Mouse (Mus musculus) megakaryocyte progenitor cell, adult 5-6 weeks (primary cell): ENCODE results near the gene Xpc. TPM values are rescaled to one million over a fixed set of nuclear protein-coding genes. Genes with fewer than 3 reads are reported as not detected.

Source experiments
- ATAC-seq: replicated peaks from 2 replicates; pipeline ENCODE4 v1.8.0; 2016; ENCODE audit warnings: mild to moderate bottlenecking, moderate TSS enrichment, inconsistent platforms; ENCODE audit not compliant: poor library complexity
- total RNA-seq, 2 experiments: library from RNA; stranded (forward) in 1 of 2; stranded (reverse) in 1 of 2; fragments of 157-497, 149-512 nt in 1 of 2; fragments of 200-1000 nt in 1 of 2; gene quantifications; 2 replicates each; pipeline versions ENCODE4 v1.2.3 to v1.2.4; 2015 to 2017

Xpc gene
- total RNA-seq, 2 experiments from 2014 or later: 31.6 to 79.0 TPM

DNA sequence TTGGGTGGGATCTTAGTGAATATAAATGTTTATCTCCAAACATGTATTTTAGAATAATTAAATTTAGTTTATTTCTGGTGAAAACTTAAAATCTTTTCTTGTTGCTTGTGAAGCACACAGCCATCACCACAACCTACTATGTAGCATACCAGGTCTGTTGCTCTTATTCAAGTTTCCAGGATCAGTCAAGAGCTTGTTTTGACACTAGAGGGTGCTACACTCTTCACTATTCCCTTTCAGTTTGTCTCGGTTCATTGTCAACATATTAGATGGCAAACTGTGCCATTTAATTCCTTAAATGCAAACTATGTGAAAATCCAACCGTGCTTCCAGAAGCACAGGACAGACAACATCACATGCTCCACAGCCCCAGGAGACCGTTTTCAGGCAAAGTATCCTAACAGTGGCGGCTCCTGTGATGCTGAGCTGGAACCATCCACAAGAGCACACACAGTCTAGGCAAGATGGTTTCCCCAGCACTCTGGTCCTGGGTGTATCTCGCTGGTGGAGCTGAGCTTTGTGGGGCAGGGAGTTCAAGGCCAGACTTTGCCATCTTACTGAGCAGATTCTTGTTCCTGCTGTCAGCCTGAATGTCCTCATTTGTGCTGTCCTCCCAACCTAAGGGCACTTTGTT, 11.7 kb upstream of the Xpc start:
- ATAC-seq: peak; percentile 86

DNA sequence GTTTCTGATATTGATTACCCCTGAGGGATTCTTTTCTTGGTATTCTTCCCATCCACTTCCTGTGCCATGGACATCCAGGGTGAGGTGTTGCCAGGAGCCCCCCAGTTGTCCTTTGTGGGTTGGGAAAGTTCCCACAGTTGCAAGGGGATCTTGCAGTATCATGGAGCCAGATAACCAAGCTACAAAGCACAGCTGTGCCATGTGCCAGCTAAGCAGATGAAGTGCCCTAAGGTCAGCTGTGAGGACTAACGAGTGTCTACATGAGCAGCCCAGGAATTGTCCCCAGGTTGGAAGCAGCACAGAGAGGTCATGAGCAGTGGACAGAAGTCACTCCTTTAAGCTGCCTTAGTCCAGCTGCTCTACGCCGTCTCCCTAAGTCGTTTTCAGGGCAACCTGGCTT, 9.9 kb upstream of the Xpc start:
- ATAC-seq: no peak

DNA sequence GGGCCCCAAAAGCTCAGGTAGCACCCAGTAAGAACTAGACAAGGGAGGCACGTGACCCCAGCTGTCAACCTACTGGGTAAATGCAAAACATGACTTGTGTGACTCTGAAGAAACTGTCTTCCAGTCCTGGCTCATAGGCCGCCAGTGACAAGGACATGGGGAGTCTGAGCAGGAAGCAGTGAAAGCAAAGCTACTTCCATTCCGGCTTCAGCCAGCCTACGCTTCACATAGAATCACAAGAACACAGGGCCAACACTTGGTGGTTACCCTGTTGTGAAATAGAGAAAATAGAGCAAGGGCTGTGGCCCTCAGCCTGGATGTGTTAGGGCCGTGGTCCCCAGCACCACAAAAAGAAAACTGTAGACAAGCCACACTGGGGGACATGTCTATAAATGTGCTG, 7.1 kb upstream of the Xpc start:
- ATAC-seq: no peak

DNA sequence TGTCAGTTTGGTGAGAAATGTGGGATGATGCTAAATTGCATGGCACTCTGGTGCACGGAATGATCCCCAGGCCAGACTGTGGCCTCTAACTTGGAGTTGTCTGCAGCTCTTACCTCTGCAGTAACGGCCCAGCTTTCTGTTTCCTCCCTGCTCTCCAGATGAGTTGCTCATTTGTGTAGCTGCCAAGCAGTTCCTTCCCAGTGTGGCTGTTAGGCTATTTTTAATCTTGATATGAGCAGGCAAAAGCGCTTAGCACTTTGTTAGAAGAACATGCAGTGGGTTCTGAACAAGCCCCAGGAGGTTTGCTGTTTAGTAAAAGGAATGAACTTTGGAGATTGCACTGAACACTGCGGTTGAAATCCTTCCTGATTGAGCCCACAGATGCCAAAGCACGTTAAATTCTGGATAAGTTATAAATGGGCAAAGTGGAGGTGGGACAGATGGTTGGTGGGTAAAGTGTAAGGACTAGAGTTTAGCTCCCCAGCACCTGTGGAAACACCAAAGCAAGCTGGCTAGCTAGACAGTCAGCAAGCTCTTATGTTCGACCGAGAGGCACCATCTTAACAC, 2.8 kb upstream of the Xpc start:
- ATAC-seq: no peak

DNA sequence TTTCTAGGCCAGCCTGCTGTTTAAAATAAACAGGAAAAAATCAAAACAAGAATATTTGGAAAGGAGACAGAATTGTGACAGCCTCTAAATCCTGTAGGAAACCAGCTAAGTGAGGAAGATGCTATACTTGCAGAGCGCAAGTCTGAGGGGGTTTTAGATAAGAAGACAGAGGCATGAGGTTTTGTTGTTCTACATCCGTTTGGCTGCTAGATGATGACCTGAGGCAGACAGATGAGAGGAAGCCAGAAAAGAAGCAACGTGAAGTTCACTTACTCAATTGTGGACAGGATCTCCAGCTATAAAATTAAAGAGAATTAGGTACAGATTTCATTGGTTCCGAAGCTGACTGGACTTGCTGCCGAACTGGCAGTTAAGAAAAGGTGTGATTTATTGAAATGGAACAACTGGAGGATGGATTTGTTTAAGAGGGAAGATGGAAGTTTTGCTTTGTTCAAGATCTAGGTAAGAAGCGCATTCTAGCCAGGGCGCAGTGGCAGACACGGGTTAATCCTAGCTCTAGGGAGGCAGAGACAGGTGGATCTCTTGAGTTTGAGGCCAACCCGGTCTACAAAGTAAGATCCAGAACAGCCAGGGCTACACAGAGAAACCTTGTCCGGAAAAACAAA, 838 bp downstream of the Xpc start:
- ATAC-seq: no peak

DNA sequence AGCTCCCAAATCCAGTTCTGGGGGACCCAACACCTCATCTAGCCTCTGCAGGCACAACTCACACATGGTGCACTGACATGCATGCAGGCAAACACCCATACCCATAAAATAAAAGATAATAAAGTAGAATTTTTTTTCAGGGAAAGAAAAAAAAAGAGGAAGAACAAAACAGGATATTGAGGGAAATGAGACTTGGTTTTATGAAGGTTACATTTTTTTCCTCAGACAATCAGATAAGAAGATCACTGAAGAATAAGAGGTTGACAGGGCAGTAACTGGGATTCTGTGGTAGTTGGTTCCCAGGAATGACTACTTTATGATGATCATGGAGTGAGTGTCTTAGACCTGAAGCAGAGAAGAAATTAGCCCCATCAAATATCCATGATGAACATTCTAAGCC, 1.6 kb downstream of the Xpc start:
- ATAC-seq: no peak

DNA sequence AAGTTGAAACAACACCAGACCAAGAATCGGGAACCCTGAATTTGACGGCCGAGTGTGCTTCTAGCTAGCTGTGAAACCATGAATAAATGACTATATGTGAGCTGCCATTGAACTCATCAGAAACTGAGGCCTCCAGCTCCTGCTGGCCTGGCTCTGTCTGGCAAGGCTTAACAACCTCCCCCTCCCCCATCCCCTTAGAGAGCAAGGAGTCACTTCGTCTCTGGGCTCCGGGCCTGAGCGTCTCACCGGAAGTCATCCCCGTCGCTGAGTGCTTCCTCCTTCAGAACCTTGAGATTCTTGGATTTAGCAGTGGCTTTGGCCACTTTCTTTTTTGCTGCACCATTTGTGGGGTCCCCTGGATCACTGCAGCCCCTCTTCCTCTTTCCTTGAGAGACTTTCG, 5.5 kb downstream of the Xpc start:
- no peak for ATAC-seq

DNA sequence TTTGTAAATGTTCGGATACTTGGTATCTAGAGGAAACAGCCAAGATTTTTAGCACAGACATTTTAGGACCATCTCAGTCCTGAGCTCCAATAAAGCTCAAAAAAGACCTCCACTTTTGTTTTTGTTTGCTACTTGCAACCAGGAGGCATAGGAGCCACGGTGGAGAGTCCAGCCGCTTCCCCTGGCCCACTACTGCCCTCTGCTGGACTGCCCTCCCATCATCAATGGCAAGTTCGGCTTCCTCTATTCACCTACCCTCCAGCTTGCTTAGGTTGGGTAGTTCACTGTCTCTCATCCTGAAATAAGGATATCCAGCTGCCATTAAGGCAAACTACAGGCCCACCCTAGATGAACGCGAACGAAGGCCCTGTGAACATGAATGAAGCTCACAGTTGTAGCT, 6.4 kb downstream of the Xpc start:
- ATAC-seq: peak; percentile 71

DNA sequence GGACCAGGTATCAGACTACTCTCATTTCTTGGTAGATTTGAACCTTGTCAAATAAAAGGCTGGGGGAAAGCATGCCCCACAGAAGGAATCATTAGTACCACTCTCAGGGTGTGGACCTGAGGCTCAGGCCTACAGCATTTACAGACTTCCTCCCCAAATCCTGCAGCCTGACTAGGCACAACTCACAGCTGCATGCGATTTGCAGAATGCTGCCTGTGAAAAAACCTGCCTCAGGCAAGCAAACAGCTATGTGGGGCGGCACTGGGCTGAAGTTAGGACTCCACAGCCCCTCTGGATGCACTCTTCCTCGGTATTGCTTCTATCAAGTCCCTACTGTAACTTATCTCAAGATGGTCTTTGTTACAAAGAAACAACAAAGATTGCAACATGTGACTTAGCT, 7.6 kb downstream of the Xpc start:
- ATAC-seq: no peak

DNA sequence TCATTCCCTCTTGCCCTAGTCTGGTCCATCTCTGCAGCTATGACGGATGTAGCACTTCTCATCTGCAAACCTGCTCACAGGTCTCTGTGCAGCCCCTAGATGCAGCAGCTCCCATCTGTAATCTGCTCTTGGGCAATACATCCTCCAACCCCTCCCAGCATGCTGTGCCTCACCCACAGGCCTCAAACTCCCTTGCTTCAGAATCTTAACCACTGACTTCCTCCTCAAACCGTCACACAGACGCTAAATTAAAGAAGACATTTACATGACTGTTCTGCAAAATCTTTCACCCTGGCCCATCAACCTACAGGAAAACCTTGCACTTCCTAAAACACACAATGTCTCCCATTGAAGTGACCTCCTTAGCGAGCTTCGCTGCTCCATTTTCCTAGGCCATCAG, 9.7 kb downstream of the Xpc start:
- peak; percentile 95 for ATAC-seq

DNA sequence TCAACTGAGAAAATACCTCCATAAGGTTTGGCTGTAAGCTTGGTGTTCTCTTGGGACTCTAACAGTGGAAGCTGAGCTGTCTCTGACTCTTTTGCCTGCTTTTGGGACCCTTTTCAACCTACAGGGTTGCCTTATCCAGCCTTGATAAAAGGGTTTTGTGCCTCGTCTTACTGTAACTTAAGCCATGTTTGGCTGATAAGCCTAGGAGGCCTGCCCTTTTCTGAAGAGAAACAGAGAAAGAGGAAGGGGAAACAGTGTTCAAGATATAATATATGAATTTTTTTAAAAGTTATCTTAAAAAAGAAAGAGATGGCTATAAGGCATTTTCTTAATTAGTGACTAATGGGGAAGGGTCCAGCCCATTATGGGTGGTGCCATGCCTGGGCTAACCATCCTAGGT, 12.4 kb downstream of the Xpc start:
- no peak for ATAC-seq

DNA sequence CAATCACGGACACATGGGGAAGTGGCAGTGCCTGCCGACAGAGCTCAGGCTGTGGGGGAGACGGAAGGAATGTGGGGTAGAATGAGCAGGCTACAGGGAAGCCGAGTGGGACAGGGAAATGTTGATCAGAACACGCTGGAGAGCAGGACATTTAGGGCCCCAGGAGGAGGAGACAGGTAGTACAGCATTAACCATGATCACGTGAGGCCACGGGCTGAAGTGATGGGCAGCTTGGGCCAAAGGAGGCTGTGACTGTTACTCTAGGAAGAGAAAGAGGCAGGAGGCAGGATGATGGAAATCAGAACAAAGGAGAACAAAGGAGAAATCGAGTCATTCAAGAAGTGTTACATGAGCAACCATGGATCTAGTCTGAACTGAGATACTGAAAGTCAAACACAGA, 21.2 kb downstream of the Xpc start:
- ATAC-seq: no peak

DNA sequence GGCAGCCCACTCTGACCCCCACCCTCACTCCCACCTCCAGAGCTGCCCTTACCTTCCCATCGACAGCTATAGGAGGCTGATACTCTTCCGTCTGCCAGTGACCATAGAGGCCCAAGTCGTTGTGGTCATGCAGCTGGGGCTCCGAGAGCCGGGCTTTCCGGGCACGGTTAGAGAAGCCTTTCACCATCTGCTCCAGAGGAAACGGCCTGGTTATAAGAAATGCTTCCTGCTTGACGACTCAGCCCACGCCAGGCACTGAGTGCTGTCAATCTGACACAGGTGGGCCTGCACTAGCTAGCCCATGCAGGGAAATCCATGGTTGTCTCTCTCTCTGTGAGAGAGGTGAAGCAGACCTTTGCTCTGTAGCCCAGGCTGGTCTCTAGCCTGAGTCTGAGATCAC, 22.6 kb downstream of the Xpc start:
- ATAC-seq: peak; percentile 72

DNA sequence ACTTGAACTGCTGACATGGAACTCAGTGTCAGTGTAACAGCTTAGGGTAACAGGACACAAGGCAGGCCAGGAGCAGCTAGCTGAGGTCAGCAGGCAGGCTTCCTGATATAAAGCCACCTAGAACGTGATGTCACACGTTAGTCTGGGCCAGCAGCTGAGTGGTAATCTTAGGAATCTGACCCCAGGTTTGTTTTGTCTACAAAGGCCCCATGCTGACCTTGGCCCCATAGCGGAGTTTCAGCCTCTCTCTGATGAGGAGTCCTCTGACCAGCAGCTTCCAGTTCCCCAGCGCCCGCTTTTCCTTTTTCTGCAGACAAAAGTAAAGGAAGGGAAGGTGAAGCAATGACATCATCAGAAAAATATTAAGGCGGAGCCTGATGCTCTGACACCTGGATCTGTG, 24.7 kb downstream of the Xpc start:
- ATAC-seq: no peak

DNA sequence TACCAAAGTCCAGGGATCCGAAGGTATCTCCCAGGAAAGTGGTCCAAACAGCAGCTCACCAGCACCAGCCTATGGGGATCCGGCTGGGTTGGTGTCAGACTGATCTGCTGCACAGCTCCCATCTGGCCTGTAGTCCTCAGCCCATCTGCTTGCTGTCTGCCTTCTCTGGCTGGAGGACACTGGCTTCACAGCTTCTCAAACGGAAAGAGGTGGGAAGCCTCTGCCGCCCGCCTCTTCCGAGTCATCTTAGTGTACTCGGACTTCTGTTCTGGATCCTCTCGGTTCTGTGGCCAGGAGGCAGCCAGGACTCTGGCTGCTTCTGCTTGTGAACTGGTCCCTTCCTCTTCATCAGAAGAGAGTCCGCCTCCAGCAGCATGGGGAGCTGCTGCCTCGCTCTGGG, 25.8 kb downstream of the Xpc start:
- ATAC-seq: no peak

DNA sequence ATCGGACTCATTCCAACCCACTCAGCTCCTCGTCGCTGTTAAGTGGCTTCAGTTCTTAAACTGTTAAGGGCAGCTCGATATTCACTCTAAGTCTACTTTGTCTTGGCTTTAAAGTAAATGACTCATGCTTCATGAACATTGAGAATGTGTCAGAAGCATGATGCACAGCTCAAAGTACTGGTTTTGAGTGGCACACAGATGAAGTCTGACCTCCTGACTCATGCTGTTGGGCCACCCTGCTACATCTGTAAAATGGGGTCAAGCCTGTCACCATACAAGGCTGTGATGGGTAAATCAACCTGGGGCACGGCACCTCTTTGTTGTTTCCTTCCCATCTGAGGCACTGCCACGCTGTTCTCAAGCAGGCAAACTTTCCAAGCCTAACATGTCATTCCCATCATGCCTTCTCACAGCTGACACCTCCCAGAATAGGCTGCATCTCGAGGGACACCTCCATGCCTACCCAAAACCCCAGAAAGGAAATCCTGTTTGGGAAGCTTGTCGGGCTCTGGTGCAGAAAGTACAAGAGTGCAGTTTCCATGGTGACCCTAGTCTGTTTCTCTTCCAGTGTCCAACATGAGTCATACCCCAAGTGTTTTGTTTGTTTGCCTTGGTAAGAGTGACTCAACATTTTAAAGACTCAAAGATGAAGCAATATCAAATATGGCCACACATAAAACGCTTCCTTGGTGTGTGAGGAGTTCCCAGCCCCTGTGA, 27.0 kb downstream of the Xpc start:
- peak; percentile 71 for ATAC-seq

DNA sequence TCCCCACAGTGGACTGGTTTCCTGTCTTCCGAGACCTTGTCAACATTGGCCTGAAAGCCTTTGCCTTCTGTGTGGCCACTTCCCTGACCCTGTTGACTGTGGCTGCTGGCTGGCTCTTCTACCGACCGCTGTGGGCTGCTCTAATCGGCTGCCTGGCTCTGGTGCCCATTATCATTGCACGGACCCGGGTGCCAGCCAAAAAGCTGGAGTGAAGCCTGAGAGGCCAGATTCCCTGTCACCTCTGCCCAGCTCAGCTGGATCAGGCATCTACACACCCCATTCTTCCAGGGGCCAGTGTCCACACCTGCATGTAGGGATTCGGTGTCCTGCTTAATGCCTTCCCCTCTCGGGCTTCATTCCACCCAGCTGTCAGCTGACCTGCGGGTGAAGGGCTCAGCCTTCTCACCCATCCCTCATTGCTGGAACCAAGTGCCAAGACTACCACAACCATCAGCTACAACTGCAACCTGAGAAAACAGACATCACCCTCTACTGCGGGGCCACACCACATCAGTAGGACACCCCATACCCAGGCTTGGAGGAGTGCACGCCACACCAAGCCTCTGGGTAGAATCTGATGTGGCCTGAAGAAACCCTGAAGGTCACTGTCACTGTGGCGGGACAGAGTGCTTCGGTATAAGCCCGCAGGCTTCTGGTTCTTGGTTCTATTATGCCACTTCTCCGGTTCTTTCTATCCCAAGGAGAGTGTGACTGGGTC, 28.8 kb downstream of the Xpc start:
- ATAC-seq: no peak

DNA sequence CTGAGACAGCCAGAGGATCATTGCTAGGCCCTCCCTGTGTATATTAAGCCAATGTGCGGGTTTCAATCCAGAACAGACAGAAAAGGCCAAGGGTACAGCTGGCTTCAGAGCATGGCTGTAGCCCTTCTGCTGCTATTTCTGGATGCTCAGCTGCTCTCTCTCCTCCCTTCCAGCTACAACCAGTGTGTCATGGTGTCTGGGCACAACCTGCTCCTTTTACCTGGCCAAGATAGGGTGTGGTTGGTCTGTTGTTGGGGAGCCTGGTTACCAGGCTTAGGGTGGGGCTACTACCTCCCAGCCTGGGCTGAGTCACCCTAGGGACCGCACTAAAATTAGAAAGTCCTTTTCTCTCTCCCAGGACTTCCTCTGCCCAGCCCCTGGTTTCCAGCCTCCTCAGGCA, 32.3 kb downstream of the Xpc start:
- ATAC-seq: no peak

DNA sequence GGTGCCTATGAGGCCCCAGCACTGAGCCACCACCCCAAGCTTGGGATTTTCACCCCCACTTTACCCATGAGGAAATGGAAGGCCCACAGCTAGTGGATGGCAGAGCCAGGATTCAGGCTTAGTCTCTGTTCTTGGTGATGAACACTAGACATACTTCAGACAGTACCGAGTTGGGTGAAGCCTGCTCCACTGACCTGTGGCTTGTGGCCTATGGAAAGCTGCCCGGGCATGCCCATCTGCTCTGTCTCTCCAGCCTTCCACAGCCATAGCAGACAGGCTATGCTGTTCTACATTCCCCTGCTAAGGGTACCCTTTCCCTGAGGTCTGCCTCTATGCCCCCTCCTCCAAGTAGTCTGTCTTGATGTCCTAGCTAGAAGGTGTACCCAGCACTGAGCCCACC, 39.1 kb downstream of the Xpc start:
- no peak for ATAC-seq

DNA sequence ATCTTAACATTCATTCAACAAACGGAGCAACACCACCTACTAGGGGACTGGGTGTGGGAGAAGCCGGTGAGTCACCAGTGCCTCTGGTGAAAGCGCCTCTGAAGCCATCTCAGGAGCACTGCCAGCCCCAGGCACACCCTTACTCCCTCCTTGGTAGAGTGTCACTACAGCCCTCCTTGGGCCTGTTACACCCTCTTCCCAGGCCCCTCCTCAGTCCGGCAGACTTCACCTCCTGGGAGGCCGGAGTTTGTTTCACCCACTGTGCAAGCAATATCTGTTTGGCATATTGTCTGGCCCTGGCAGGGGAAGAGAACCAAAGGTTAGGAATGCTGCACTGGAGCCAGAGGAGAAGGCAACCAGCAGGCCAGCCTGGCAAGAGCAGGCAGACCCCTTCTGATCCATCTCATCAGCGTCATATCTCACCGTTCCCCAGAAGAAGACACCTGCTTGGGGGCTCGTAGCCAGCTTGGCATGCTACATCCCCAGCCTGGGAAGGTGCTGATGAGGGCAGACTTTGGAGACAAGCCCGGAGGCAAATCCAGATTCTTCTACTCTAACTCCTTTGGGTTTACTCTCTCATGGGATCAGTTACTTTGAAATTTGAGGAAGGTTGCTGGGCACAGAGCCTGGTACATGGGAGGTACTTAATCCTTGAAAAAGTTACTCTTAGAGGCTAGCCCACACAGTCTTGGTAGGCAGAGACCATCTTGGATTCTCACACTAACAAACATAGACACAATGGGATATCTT, 41.1 kb downstream of the Xpc start:
- ATAC-seq: no peak
